Mouse (Mus musculus) cerebellum, postnatal 4 days (tissue): ENCODE data around the gene Tomm6.
"Not testable (repeated sequence)": the region's sequence is repeated elsewhere in the genome, so short reads cannot be mapped to it uniquely, and the experiment has no call there.

ENCODE experiments used
- DNase-seq, 2 experiments: peaks; one replicate each; pipeline ENCODE4 v3.0.0; 2022; ENCODE audit warnings: low spot score in 2 of 2, mixed read lengths in 1 of 2

Gene Tomm6

GRCm38 (mm10) chr17:47694503-47695336, 6.5 kb upstream of the Tomm6 start, which contains the start of gene Prickle4:
TSS of gene Prickle4 (minus strand) at chr17:47694736.
- peak; percentile 99 for DNase-seq

- DNase-seq = no peak
Observed at GRCm38 (mm10) chr17:47694442-47694502, 6.1 kb upstream of the Tomm6 start, which contains the start of gene Gm21981. TSS of gene Gm21981 (minus strand) at chr17:47694455.

DNA sequence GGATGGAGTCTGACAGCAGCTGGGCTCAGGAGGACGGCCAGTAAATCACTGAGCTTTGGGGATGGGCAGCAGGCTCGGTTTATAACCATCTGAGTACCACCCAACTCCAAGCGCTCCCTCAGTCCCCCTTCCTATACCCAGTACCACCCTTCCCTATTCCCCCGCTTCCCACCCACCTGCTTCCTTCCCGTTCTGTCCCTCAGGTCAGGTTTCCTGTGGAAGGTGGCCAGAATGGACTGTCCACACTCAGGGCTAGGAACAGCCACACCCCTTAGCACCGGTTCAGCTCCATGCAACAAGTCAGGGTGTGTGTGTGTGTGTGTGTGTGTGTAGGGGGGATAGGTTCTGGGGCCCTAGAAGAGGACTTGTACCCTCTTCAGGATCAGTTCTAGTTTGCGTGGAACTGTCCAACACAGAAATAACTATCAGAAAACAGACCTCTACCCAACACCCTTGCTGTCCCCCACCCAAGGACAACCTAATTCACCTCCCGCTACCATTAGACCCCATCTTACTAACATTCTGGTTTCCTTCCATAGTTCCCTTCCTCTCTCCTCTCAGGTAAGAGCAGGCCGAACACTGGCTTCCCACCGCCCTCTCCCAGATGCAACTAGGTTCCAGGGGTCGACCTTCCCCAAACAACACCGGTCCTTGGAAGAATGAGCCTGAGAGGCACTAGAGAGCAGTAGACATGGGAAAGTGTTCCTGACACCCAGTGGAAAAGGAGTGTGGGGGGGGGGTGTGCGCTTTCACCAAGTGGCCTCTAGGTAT, 5.7 kb upstream of the Tomm6 start:
- no peak for DNase-seq

GRCm38 (mm10) chr17:47691650-47692049, 3.5 kb upstream of the Tomm6 start:
- no peak for DNase-seq

DNA sequence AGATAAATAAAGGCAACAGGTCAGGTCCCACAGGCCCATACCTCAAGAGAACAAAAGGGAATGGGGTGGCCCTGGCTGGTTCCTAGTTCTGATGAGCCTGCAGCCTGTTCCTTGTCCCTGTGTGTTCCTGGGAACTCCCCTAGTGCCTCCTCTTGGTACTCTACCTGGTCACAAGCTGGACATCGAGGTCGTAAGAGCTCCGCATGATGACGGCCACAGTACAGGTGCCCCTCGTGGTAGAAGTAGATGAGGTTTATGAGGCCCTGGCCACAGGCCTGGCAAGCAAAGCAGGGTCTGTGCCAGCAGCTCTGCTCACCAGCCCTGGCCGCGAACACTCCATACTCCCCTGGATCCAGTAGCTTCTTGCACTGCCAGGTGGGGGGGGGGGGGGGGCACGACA, 1.7 kb upstream of the Tomm6 start:
- no peak for DNase-seq

GRCm38 (mm10) chr17:47688608-47689575, 706 bp upstream of the Tomm6 start, which contains the start of gene Frs3:
TSS of gene Frs3 (plus strand) at chr17:47689030.
- DNase-seq = peak; percentile 74 to 76

- peak; percentile 87 to 92 for DNase-seq
Observed at GRCm38 (mm10) chr17:47687409-47688343, 510 bp downstream of the Tomm6 start.

GRCm38 (mm10) chr17:47682836-47683235, 5.3 kb downstream of the Tomm6 start:
- DNase-seq = no peak

DNA sequence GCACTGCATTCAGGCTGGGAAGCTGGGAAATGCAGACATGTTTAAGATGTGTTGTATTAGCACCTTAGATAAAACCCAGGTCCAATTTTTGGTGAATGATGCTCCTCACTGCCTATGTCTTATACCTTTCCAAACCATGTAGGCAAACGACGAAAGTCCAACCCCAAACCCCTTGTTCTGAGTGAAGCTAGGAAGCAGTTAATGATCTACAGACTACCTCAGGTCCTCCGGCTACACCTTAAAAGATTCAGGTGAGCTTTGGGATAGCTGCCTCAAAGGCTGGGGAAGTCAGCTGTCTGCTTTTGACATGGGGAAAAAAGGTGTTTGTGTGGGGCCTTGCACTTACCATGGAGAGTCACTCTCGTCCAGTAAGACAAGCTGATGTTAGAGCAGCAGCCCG, 9.5 kb downstream of the Tomm6 start:
- no peak for DNase-seq

DNA sequence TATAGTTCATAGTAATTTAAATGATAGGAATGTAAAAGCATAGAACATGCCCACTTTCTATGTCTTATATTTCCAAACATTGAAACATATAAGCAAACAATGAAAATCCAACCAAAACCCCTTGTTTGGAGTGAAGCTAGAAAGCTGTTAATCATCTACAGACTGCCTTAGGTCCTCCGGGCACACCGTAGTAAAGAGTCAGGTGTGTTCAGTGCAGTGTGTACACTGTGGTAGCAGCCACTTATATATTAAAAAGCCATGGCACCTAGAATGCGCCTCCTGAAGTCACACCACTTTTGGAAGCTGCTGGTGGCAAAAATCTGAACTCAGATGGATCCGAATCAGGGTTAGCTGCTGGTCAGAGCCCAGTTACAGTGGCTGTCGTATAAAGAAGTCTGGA, 9.9 kb downstream of the Tomm6 start:
- no peak for DNase-seq

DNA sequence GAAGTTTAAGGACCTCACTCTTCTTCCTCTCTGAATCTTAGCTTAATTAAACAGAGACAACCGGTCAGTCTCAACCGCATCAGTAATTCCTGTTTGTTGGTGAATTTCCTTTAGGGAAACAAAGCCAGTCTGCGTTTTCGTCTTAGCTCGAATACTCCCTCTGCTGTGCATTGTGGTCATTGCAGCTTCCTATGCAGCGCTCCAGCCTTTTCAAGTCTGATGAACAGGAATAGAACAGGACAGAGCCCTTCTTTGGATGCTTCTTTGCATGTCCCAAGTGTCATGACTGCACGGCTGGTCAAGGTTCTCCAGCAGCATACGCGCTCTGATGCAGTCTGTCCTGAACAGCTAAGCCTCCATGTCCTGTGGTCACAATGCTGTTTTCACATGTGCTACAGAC, 11.6 kb downstream of the Tomm6 start:
- peak; percentile 65 to 76 for DNase-seq

DNA sequence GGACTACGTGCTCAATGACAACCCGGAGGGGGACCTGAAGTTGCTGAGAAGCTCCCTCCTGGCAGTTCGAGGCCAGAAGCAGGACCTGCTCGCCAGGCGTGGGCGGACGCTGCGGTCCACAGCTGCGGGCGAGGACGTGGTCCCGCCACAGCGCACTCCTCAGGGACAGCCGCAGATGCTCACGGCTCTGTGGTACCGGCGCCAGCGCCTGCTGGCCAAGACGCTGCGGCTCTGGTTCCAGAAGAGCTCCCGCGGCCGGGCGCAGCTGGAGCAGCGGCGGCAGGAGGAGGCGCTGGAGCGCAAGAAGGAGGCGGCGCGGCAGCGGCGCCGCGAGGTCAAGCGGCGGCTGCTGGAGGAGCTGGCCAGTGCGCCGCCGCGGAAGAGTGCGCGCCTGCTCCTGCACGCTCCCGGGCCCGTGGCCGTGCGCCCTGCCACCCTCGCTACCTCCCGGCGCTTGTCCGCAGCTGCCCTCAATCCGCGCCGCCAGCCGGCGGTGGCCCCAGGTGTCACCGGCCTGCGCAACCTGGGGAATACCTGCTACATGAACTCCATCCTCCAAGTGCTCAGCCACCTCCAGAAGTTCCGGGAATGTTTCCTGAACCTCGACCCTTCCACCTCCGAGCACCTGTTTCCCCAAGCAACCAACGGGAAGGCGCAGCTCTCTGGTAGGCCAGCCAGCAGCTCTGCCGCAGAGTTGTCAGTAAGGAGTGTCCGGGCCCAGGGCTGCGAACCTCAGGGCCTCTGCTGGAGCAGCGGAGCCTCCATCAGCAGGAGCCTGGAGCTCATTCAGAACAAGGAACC, 15.7 kb downstream of the Tomm6 start:
- DNase-seq = peak in 1 of 2 experiments; percentile 42

DNA sequence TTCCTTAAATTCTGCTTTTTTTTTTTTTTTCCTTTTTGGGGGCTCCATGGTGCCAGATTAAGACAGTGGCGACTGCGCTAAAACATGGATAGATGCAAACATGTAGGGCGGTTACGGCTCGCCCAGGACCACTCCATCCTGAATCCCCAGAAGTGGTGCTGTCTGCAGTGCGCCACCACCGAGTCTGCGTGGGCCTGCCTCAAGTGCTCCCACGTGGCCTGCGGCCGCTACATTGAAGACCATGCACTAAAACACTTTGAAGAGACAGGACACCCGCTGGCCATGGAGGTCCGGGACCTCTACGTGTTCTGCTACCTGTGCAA, 16.2 kb downstream of the Tomm6 start:
- DNase-seq = no peak

DNA sequence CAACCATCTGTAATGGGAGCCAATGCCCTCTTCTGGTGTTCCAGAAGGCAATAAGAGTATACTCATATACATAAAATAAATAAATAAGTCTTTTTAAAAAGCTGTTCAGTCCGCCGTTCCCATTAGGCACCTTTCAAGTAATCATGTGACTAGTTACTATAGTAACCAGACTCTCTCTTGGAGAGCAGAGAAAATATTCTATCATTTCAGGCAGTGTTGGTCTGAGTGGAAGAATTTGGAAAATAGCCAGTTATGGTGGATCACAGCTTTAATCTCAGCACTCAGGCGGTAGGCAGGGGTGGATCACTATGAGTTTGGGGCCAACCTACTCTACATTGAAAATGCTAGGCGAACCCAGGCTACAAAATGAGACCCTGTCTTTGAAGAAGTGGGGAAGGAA, 19.0 kb downstream of the Tomm6 start:
- no peak for DNase-seq

DNA sequence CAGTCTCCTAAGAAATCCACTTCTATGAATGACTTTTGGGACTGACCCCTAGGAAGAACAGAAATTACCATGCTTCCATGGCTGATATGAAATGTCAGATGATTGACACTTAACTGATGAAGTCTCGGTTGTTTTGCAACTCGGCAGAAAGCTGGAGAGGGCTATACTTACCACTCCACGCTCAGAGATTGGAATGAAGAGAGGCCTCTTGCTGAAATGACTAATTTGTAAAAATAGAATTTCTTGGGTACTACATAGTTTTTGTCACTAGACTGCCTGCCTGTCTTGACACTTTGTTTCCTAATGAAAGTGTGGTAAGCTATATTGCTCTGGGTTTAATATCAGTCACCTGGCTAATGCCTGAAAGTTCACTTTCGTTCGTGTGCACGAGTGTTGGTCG, 23.7 kb downstream of the Tomm6 start:
- no peak for DNase-seq

DNA sequence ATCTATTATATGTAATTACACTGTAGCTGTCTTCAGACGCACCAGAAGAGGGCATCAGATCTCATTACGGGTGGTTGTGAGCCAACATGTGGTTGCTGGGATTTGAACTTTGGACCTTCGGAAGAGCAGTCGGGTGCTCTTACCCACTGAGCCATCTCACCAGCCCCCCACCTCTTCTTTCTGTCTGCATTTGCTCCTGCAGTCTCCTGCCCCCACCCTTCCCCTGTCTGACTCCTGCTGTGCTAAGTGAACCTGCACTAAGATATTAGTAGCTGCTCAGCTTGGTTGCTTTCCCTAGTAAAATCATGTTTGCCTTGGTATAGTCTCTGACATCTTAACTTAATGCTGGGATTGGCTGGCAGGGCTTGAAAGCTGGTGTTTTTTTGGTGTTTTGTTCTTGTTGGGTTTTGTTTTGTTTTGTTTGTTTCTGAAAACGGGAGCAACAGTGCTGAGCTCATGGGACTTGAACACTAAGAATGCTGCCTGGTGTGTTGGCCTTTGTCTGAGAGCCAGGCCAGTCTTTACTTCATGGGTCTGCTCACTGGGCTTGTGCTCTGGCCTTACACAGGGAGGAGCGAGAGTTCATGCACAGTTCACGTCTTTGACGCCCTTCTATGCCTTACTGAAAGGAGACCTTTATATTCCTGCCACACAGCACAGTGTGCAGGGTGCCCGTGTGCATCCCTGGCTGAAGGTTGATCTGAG, 25.0 kb downstream of the Tomm6 start:
- DNase-seq = no peak

GRCm38 (mm10) chr17:47658741-47659243, 29.4 kb downstream of the Tomm6 start:
- DNase-seq = no peak

DNA sequence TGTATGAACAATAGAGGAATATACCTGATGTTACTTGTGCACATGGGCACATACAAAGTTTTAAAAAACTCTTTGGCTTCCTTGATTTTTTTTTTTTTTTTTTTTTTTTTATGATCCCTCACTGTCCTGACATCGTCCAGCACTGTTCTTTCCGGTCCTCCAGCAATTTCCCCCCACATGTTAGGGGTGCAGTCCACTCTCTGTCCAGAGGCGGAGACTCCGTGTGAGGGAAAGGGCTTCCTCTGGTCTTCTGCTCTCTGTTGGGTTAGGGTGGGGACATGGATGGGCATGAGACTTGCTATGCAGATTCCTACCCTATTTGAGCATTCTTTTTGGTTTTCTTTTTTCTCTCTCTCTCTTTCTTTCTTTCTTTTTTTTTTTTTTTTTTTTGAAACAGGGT, 30.3 kb downstream of the Tomm6 start:
- DNase-seq = no peak

DNA sequence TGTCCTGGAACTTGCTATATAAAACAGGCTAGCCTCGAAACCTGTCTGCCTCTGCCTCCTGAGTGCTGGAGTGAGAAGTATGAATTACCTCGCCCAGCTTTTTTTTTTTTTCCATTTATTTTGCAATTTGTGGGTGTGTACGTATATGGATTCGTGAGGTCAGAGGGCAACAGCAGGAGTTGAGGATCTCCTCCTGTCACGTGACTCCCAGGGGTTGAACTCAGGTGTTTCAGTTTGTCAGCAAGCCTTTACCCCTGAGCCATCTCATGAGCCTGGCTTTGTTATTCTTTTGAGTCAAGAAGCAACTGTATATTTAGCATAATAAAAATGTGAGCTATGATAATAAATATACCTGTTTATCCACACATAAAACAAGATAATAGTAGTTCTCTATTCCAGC, 32.5 kb downstream of the Tomm6 start:
- no peak for DNase-seq

- not testable (repeated sequence) for DNase-seq
Observed at GRCm38 (mm10) chr17:47654346-47654745, 33.8 kb downstream of the Tomm6 start.
